Mouse (Mus musculus): ENCODE measurements at regions not wholly inside any gene's neighbourhood (a gene's known extent, or its start where the extent isn't known, plus 50 kb on each side); places are given as distances from the start of the nearest gene placed in this dataset.

GRCm38 (mm10) chr8:24278391-24278790 lies 447.3 kb downstream of the Adam3 start:
- H3K27ac ChIP-seq (ENCODE audit: low read length): no peak overlapping the region
- H3K4me3 ChIP-seq (ENCODE audit: low read depth, low read length): no peak overlapping the region
- no peaks in the 10 kb centered on the region for H3K27me3 ChIP-seq (replicated peaks; ENCODE audit: insufficient read depth, low read length)
- no peak overlapping the region for H3K4me2 ChIP-seq (replicated peaks; ENCODE audit: low read depth, low read length)
- H3K4me1 ChIP-seq (ENCODE audit: insufficient read depth, low read depth, low read length): no peaks in the 10 kb centered on the region
- WGBS: 68% methylated on average over 8 of the region's 8 CpGs
- DNase-seq (ENCODE audit: low spot score) (no peak), ATAC-seq (no peak)
- H3K9ac ChIP-seq (replicated peaks; ENCODE audit: low read depth): no peak overlapping the region
- no peaks in the 10 kb centered on the region for H3K9me3 ChIP-seq (ENCODE audit: low read length)
- peak; percentile 55 for TF ChIP-seq CTCF (IDR thresholded peaks at IDR 0.05)
- TF ChIP-seq EP300 (IDR thresholded peaks at IDR 0.05): no peak
- no peaks in the 10 kb centered on the region for H3K36me3 ChIP-seq (ENCODE audit: insufficient read depth, low read length)

- Histone ChIP-seq H3K27ac (ENCODE audit: low read length) (no peak overlapping the region), H3K4me2 (replicated peaks; ENCODE audit: low read depth, low read length) (no peak overlapping the region), H3K4me3 (ENCODE audit: low read depth, low read length) (no peak overlapping the region), H3K27me3 (replicated peaks; ENCODE audit: insufficient read depth, low read length) (no peaks in the 10 kb centered on the region), H3K4me1 (ENCODE audit: insufficient read depth, low read depth, low read length) (no peaks in the 10 kb centered on the region), H3K36me3 (ENCODE audit: insufficient read depth, low read length) (no peaks in the 10 kb centered on the region), H3K9me3 (ENCODE audit: low read length) (no peaks in the 10 kb centered on the region), H3K9ac (replicated peaks; ENCODE audit: low read depth) (no peak overlapping the region)
- no peak for DNase-seq (ENCODE audit: low spot score)
- TF ChIP-seq CTCF (IDR thresholded peaks at IDR 0.05) (no peak), EP300 (IDR thresholded peaks at IDR 0.05) (no peak)
- ATAC-seq: no peak
Observed at GRCm38 (mm10) chr8:24261359-24261758, 464.3 kb downstream of the Adam3 start.

GRCm38 (mm10) chr8:24258622-24259021 lies 467.0 kb downstream of the Adam3 start:
- ATAC-seq (no peak), DNase-seq (ENCODE audit: low spot score) (no peak)
- H3K27me3 ChIP-seq (replicated peaks; ENCODE audit: insufficient read depth, low read length): no peaks in the 10 kb centered on the region
- TF ChIP-seq EP300 (IDR thresholded peaks at IDR 0.05) (no peak), CTCF (IDR thresholded peaks at IDR 0.05) (no peak)
- H3K4me3 ChIP-seq (ENCODE audit: low read depth, low read length): no peak overlapping the region
- WGBS: 88% methylated on average over 3 of the region's 3 CpGs
- H3K9me3 ChIP-seq (ENCODE audit: low read length): no peaks in the 10 kb centered on the region
- no peaks in the 10 kb centered on the region for H3K36me3 ChIP-seq (ENCODE audit: insufficient read depth, low read length)
- no peak overlapping the region for H3K9ac ChIP-seq (replicated peaks; ENCODE audit: low read depth)
- no peaks in the 10 kb centered on the region for H3K4me1 ChIP-seq (ENCODE audit: insufficient read depth, low read depth, low read length)
- H3K27ac ChIP-seq (ENCODE audit: low read length): no peak overlapping the region
- no peak overlapping the region for H3K4me2 ChIP-seq (replicated peaks; ENCODE audit: low read depth, low read length)

- ATAC-seq: no peak
- H3K36me3 ChIP-seq (ENCODE audit: insufficient read depth, low read length): no peaks in the 10 kb centered on the region
- WGBS: 54% methylated on average over 6 of the region's 6 CpGs
- no peak overlapping the region for H3K27ac ChIP-seq (ENCODE audit: low read length)
- no peak overlapping the region for H3K4me3 ChIP-seq (ENCODE audit: low read depth, low read length)
- H3K4me1 ChIP-seq (ENCODE audit: insufficient read depth, low read depth, low read length): no peaks in the 10 kb centered on the region
- no peak for DNase-seq (ENCODE audit: low spot score)
- TF ChIP-seq CTCF (IDR thresholded peaks at IDR 0.05) (no peak), EP300 (IDR thresholded peaks at IDR 0.05) (no peak)
- H3K4me2 ChIP-seq (replicated peaks; ENCODE audit: low read depth, low read length): no peak overlapping the region
- no peak overlapping the region for H3K9ac ChIP-seq (replicated peaks; ENCODE audit: low read depth)
- no peaks in the 10 kb centered on the region for H3K9me3 ChIP-seq (ENCODE audit: low read length)
- H3K27me3 ChIP-seq (replicated peaks; ENCODE audit: insufficient read depth, low read length): no peaks in the 10 kb centered on the region
Observed at GRCm38 (mm10) chr8:24242211-24242610, 483.4 kb downstream of the Adam3 start.

GRCm38 (mm10) chr8:24240211-24240983 lies 485.3 kb downstream of the Adam3 start:
- WGBS: 77% methylated on average over 7 of the region's 7 CpGs
- no peak for DNase-seq (ENCODE audit: low spot score)

GRCm38 (mm10) chr8:24234981-24235380 lies 490.7 kb downstream of the Adam3 start:
- H3K4me3 ChIP-seq (ENCODE audit: low read depth, low read length): no peak overlapping the region
- 63% methylated on average over 7 of the region's 7 CpGs for WGBS
- H3K4me1 ChIP-seq (ENCODE audit: insufficient read depth, low read depth, low read length): no peaks in the 10 kb centered on the region
- TF ChIP-seq EP300 (IDR thresholded peaks at IDR 0.05): no peak
- TF ChIP-seq CTCF (IDR thresholded peaks at IDR 0.05): no peak
- DNase-seq (ENCODE audit: low spot score) (no peak), ATAC-seq (no peak)
- no peaks in the 10 kb centered on the region for H3K36me3 ChIP-seq (ENCODE audit: insufficient read depth, low read length)
- H3K27ac ChIP-seq (ENCODE audit: low read length): no peak overlapping the region
- H3K9ac ChIP-seq (replicated peaks; ENCODE audit: low read depth): no peak overlapping the region
- H3K9me3 ChIP-seq (ENCODE audit: low read length): no peaks in the 10 kb centered on the region
- no peak overlapping the region for H3K4me2 ChIP-seq (replicated peaks; ENCODE audit: low read depth, low read length)
- H3K27me3 ChIP-seq (replicated peaks; ENCODE audit: insufficient read depth, low read length): no peaks in the 10 kb centered on the region

More at GRCm38 (mm10) chr8:24240211-24240983, 485.3 kb downstream of the Adam3 start:
- TF ChIP-seq CTCF (IDR thresholded peaks at IDR 0.05) (peak; percentile 52), EP300 (IDR thresholded peaks at IDR 0.05) (no peak)
- Histone ChIP-seq H3K27ac (ENCODE audit: low read length) (no peak overlapping the region), H3K27me3 (replicated peaks; ENCODE audit: insufficient read depth, low read length) (no peaks in the 10 kb centered on the region), H3K4me2 (replicated peaks; ENCODE audit: low read depth, low read length) (no peak overlapping the region), H3K9ac (replicated peaks; ENCODE audit: low read depth) (no peak overlapping the region), H3K36me3 (ENCODE audit: insufficient read depth, low read length) (no peaks in the 10 kb centered on the region), H3K9me3 (ENCODE audit: low read length) (no peaks in the 10 kb centered on the region), H3K4me3 (ENCODE audit: low read depth, low read length) (no peak overlapping the region), H3K4me1 (ENCODE audit: insufficient read depth, low read depth, low read length) (no peaks in the 10 kb centered on the region)
- no peak for ATAC-seq
